Mouse (Mus musculus) hindbrain, postnatal 0 days (tissue): ENCODE measurements around the gene Snx12. TPM values are rescaled to one million over a fixed set of nuclear protein-coding genes. Genes with fewer than 3 reads are reported as not detected.
A peak's percentile ranks its signal among the peaks of the same experiment; 100 is the strongest.

Experiments
- ATAC-seq: fragments of 200-750 bp; cut with Nextera tagmentation; 2 replicates; pipeline ENCODE4 v1.8.0; 2017; ENCODE audit warnings: mild to moderate bottlenecking, moderate TSS enrichment, moderate library complexity
- DNase-seq: peaks from one replicate; pipeline ENCODE4 v3.0.0-alpha.2; 2015; ENCODE audit warnings: low spot score
- H3K27ac ChIP-seq: fragments of 300-500 bp; sonication (generic); 2 replicates; pipeline ENCODE4 v1.5.1; 2014; ENCODE audit warnings: mild to moderate bottlenecking
- H3K27me3 ChIP-seq: fragments of 300-500 bp; sonication (generic); 2 replicates; pipeline ENCODE4 v1.6.1; 2014; ENCODE audit warnings: low read length, mixed read lengths; ENCODE audit not compliant: insufficient read depth
- H3K36me3 ChIP-seq: fragments of 300-500 bp; sonication (generic); 2 replicates; pipeline ENCODE4 v1.6.1; 2014; ENCODE audit warnings: low read length, mixed read lengths; ENCODE audit not compliant: insufficient read depth
- H3K4me1 ChIP-seq: fragments of 300-500 bp; sonication (generic); 2 replicates; pipeline ENCODE4 v1.6.1; 2014; ENCODE audit warnings: antibody characterized with exemption, low read length, mixed read lengths; ENCODE audit not compliant: insufficient read depth
- H3K4me2 ChIP-seq: fragments of 300-500 bp; sonication (generic); 2 replicates; pipeline ENCODE4 v1.6.1; 2014; ENCODE audit warnings: low read depth, mild to moderate bottlenecking, low read length, moderate library complexity, mixed read lengths
- H3K4me3 ChIP-seq: fragments of 300-500 bp; sonication (generic); 2 replicates; pipeline ENCODE4 v1.5.1; 2014; ENCODE audit warnings: low read length
- H3K9ac ChIP-seq: fragments of 300-500 bp; sonication (generic); replicated peaks from 2 replicates; pipeline ENCODE4 v1.6.1; 2014; ENCODE audit warnings: mild to moderate bottlenecking, low read length, moderate library complexity, mixed read lengths
- H3K9me3 ChIP-seq: fragments of 300-500 bp; sonication (generic); 2 replicates; pipeline ENCODE4 v1.6.1; 2016; ENCODE audit warnings: low read length, mixed read lengths
- CTCF ChIP-seq: IDR thresholded peaks from 2 replicates; pipeline ENCODE4 v1.5.1; 2016; ENCODE audit warnings: antibody characterized with exemption, control low read depth, low read depth
- WGBS: fragments of 180-500 bp; shearing (Covaris S2); extraction: QIAGEN DNeasy Blood & Tissue Kit; methylation state at CpG from one replicate; pipeline ENCODE4 v1.1.7; 2014; 5-methylcytosine and 5-hydroxymethylcytosine counted together
- polyA plus RNA-seq: library from polyadenylated mRNA; unstranded; fragments of >200 nt; fragmentation: Nextera tagmentation; extraction: Ambion mirVana; gene quantifications from 2 replicates; pipeline ENCODE4 v1.2.1, GENCODE M21; 2015
- total RNA-seq: library from RNA; depleted of rRNA; stranded (reverse); fragments of >200 nt; gene quantifications from 2 replicates; pipeline ENCODE4 v1.2.3, GENCODE M21; 2014

Gene Snx12
- total and polyA plus RNA-seq, 2 experiments from 2014 or later: 37.3 to 38.0 TPM

GRCm38 (mm10) chrX:101256603-101257002 is 34.2 kb upstream of the Snx12 start:
- H3K27me3 ChIP-seq: no peaks in the 10 kb centered on the region
- no peaks in the 10 kb centered on the region for H3K9me3 ChIP-seq
- no peak for ATAC-seq
- H3K36me3 ChIP-seq: no peaks in the 10 kb centered on the region
- 85% methylated on average over 13 of the region's 13 CpGs for WGBS
- no peak overlapping the region for H3K27ac ChIP-seq
- H3K4me1 ChIP-seq: no peaks in the 10 kb centered on the region
- no peak overlapping the region for H3K4me2 ChIP-seq
- no peak; the same call in 1 of the 2 replicates for TF ChIP-seq CTCF
- no peak overlapping the region for H3K4me3 ChIP-seq
- peak; percentile 3 for DNase-seq
- no peak overlapping the region for H3K9ac ChIP-seq

- Histone ChIP-seq H3K27me3 (no peaks in the 10 kb centered on the region), H3K9ac (peak overlapping the region; percentile 40), H3K36me3 (no peaks in the 10 kb centered on the region), H3K4me2 (peak overlapping the region; percentile 68), H3K27ac (no peak overlapping the region), H3K4me3 (peak overlapping the region; percentile 48), H3K4me1 (no peaks in the 10 kb centered on the region), H3K9me3 (no peaks in the 10 kb centered on the region)
- peak; percentile 27 for ATAC-seq
- WGBS: 32% methylated on average over 26 of the region's 26 CpGs
- DNase-seq: no peak
- no peak for TF ChIP-seq CTCF
Observed at GRCm38 (mm10) chrX:101254740-101255139, 32.4 kb upstream of the Snx12 start.

- DNase-seq: peak; percentile 93
- WGBS: 33% methylated on average over 47 of the region's 47 CpGs
- Histone ChIP-seq H3K4me2 (peak within 1 kb of the TSS; percentile 68), H3K4me3 (peak within 1 kb of the TSS; percentile 48), H3K27ac (no peak within 1 kb of the TSS), H3K27me3 (no peaks in the 10 kb centered on the region), H3K9me3 (no peaks in the 10 kb centered on the region), H3K36me3 (no peaks in the 10 kb centered on the region), H3K9ac (peak within 1 kb of the TSS; percentile 40), H3K4me1 (no peaks in the 10 kb centered on the region)
- no peak for TF ChIP-seq CTCF
- ATAC-seq: peak; percentile 93
Observed at GRCm38 (mm10) chrX:101253952-101254729, 31.8 kb upstream of the Snx12 start, which contains the start of gene Foxo4. Gene Foxo4, plus strand, starts transcription at chrX:101254528.

GRCm38 (mm10) chrX:101245011-101245410 is 22.6 kb upstream of the Snx12 start:
- WGBS: 33% methylated on average over 1 of the region's 1 CpGs
- ATAC-seq (no peak), DNase-seq (no peak)
- TF ChIP-seq CTCF: no peak
- H3K4me1 ChIP-seq: no peaks in the 10 kb centered on the region
- H3K27ac ChIP-seq: no peak overlapping the region
- H3K9ac ChIP-seq: no peak overlapping the region
- H3K27me3 ChIP-seq: no peaks in the 10 kb centered on the region
- no peak overlapping the region for H3K4me3 ChIP-seq
- H3K4me2 ChIP-seq: no peak overlapping the region
- no peaks in the 10 kb centered on the region for H3K9me3 ChIP-seq
- no peaks in the 10 kb centered on the region for H3K36me3 ChIP-seq

- H3K4me2 ChIP-seq: peak overlapping the region; percentile 49
- no peaks in the 10 kb centered on the region for H3K9me3 ChIP-seq
- no peak for TF ChIP-seq CTCF
- ATAC-seq (no peak), DNase-seq (no peak)
- no peaks in the 10 kb centered on the region for H3K27me3 ChIP-seq
- H3K4me3 ChIP-seq: peak overlapping the region; percentile 53
- H3K36me3 ChIP-seq: no peaks in the 10 kb centered on the region
- no peak overlapping the region for H3K9ac ChIP-seq
- no peaks in the 10 kb centered on the region for H3K4me1 ChIP-seq
- 37% methylated on average over 7 of the region's 7 CpGs for WGBS
- 0 out of 2 replicates have a peak overlapping the region, but pooled peaks have one; percentile 20 for H3K27ac ChIP-seq
Observed at GRCm38 (mm10) chrX:101222796-101223162, 416 bp upstream of the Snx12 start.

GRCm38 (mm10) chrX:101189285-101189684 is 33.1 kb downstream of the Snx12 start:
- H3K4me2 ChIP-seq: no peak overlapping the region
- DNase-seq (no peak), ATAC-seq (no peak)
- no peak overlapping the region for H3K4me3 ChIP-seq
- H3K4me1 ChIP-seq: no peaks in the 10 kb centered on the region
- no peaks in the 10 kb centered on the region for H3K36me3 ChIP-seq
- WGBS: 80% methylated on average over 3 of the region's 3 CpGs
- TF ChIP-seq CTCF: no peak
- no peak overlapping the region for H3K27ac ChIP-seq
- no peaks in the 10 kb centered on the region for H3K9me3 ChIP-seq
- no peak overlapping the region for H3K9ac ChIP-seq
- no peaks in the 10 kb centered on the region for H3K27me3 ChIP-seq

- Histone ChIP-seq H3K4me3 (no peak overlapping the region), H3K9ac (no peak overlapping the region), H3K4me1 (no peaks in the 10 kb centered on the region), H3K9me3 (no peaks in the 10 kb centered on the region), H3K27me3 (no peaks in the 10 kb centered on the region), H3K4me2 (no peak overlapping the region), H3K27ac (no peak overlapping the region), H3K36me3 (no peaks in the 10 kb centered on the region)
- no peak for TF ChIP-seq CTCF
- no peak for ATAC-seq
- DNase-seq: no peak
- WGBS: 84% methylated on average over 1 of the region's 1 CpGs
Observed at GRCm38 (mm10) chrX:101187647-101188046, 34.7 kb downstream of the Snx12 start.
